Mouse (Mus musculus): ENCODE measurements around the gene Vamp9. TPM values are rescaled to one million over a fixed set of nuclear protein-coding genes. Genes with fewer than 3 reads are reported as not detected.

The Vamp9 gene
- polyA plus RNA-seq, 1 experiment: 0.27 TPM

DNA sequence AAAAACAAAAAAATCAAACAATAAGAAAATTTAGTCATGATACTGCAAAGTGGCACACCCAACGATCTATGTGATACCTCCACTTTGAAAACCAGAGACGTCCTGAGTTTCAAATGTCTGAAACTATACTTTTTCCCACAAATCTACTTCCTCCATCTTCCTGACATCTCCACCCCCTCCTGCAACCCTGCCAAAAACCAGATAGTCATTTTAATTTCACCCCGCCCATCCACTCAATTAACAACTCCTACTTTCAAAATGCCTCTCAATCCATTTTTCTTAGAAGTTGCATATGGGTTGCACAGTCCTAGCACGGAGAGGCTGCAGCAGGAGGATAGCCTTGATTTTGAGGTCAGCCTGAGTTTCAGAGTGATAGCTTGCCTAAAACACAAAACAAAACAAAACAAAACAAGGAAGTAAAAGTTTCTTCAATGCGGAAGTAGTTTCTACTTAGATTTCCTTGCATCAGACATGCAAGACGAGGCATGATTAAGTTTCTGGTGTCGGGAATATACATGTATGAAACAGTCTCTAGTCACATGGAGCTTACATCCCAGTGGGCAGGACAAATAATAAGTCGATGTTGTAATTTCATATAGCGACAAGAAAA lies 77.5 kb downstream of the Vamp9 start:
- TF ChIP-seq CTCF (IDR thresholded peaks at IDR 0.05; ENCODE audit: borderline replicate concordance, extremely low read depth, insufficient read depth, insufficient read length) (no peak), POLR2A (IDR thresholded peaks at IDR 0.05; ENCODE audit: borderline replicate concordance, extremely low read depth, insufficient read depth, insufficient read length, poor library complexity, severe bottlenecking) (no peak)
- DNase-seq (ENCODE audit: low read depth): no peak

- no peak for DNase-seq (ENCODE audit: low read depth)
- TF ChIP-seq CTCF (IDR thresholded peaks at IDR 0.05; ENCODE audit: borderline replicate concordance, extremely low read depth, insufficient read depth, insufficient read length) (no peak), POLR2A (IDR thresholded peaks at IDR 0.05; ENCODE audit: borderline replicate concordance, extremely low read depth, insufficient read depth, insufficient read length, poor library complexity, severe bottlenecking) (no peak)
These were observed 88.1 kb downstream of the Vamp9 start for GRCm38 (mm10) chr5:99994166-99994565.

GRCm38 (mm10) chr5:99994680-99995079 lies 88.6 kb downstream of the Vamp9 start:
- no peak for DNase-seq (ENCODE audit: low read depth)

GRCm38 (mm10) chr5:100000048-100000447 lies 94.0 kb downstream of the Vamp9 start:
- TF ChIP-seq POLR2A (IDR thresholded peaks at IDR 0.05; ENCODE audit: borderline replicate concordance, extremely low read depth, insufficient read depth, insufficient read length, poor library complexity, severe bottlenecking) (no peak), CTCF (IDR thresholded peaks at IDR 0.05; ENCODE audit: borderline replicate concordance, extremely low read depth, insufficient read depth, insufficient read length) (no peak)

More at GRCm38 (mm10) chr5:99994680-99995079, 88.6 kb downstream of the Vamp9 start:
- TF ChIP-seq POLR2A (IDR thresholded peaks at IDR 0.05; ENCODE audit: borderline replicate concordance, extremely low read depth, insufficient read depth, insufficient read length, poor library complexity, severe bottlenecking): no peak
- no peak for TF ChIP-seq CTCF (IDR thresholded peaks at IDR 0.05; ENCODE audit: borderline replicate concordance, extremely low read depth, insufficient read depth, insufficient read length)

DNA sequence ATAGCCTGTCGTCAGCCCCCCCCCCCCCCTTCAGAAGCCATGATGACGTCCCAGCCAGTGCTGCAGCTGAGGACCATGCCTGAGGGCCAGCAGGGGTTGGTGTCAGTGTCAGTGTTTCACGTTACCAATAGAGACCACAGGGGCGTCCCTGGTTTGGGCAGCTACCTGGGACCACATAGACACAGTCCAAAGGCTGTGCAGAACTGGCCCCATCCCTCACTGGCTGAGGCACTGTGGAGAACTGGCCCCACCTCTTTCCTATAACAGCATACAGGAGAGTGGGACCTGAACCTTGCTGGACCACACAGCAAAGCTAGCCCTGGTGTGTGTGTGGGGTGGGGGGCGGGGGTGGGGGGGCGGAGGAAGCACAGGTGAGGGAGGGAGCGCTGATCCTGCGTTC lies 94.4 kb downstream of the Vamp9 start:
- no peak for TF ChIP-seq POLR2A (IDR thresholded peaks at IDR 0.05; ENCODE audit: borderline replicate concordance, extremely low read depth, insufficient read depth, insufficient read length, poor library complexity, severe bottlenecking)
- no peak for TF ChIP-seq CTCF (IDR thresholded peaks at IDR 0.05; ENCODE audit: borderline replicate concordance, extremely low read depth, insufficient read depth, insufficient read length)
- DNase-seq (ENCODE audit: low read depth): no peak

More at GRCm38 (mm10) chr5:100000048-100000447, 94.0 kb downstream of the Vamp9 start:
- DNase-seq (ENCODE audit: low read depth): no peak

Other genes with a start within 250 kb of the Vamp9 start
- 37.4 and 42.7 TPM in 2 replicates for gene Rasgef1b, start 177.2 kb upstream of the Vamp9 start, polyA plus RNA-seq (2012; rRNA removed)
- gene Hnrnpd, start 72.7 kb downstream of the Vamp9 start, polyA plus RNA-seq (2012; rRNA removed): 244 and 283 TPM in 2 replicates
- gene 4930524J08Rik, start 72.8 kb downstream of the Vamp9 start, polyA plus RNA-seq (2012; rRNA removed): 3.4 and 4.9 TPM in 2 replicates
- gene Hnrnpdl, start 133.4 kb downstream of the Vamp9 start, polyA plus RNA-seq (2012; rRNA removed): 454 and 560 TPM in 2 replicates
- gene Enoph1, start 133.7 kb downstream of the Vamp9 start, polyA plus RNA-seq (2012; rRNA removed): 57.5 and 59.5 TPM in 2 replicates

Data from brain, embryonic 14.5 days (tissue).